Mouse (Mus musculus): ENCODE measurements at regions not wholly inside any gene's neighbourhood (a gene's known extent, or its start where the extent isn't known, plus 50 kb on each side); places are given as distances from the start of the nearest gene placed in this dataset.

DNA sequence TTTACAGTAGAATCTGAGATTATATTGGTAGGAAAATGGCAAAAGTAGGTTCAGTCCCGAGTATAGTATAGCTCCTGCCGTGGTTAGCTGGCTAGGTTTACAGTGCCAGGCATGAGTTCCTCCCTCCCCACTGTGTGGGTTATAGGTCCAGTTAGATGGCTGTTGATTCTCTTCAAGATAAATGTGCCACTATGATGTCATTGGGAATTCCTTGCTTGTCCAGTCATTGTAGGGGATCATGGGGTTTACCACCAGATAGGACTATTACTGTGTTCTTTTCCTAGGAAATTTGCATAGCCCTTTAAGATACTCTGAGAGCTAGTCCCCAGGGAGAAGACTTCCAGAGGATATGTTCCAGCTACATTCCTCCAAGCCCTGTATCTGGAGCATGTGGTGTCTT, 119.2 kb upstream of the Itga4 start:
- ChIA-PET POLR2A (no interaction called here), CTCF (no interaction called here)
- TF ChIP-seq CTCF (IDR thresholded peaks at IDR 0.05) = no peak
- peaks cover 10% of the 10 kb centered on the region for H3K27me3 ChIP-seq
- DNase-seq (ENCODE audit: low read depth, low spot score) = no peak
- no peak for ATAC-seq
- in situ Hi-C loops (cut with MboI; ENCODE audit: low pct_unique_long_range_greater_than_20kb) = no loop called here

DNA sequence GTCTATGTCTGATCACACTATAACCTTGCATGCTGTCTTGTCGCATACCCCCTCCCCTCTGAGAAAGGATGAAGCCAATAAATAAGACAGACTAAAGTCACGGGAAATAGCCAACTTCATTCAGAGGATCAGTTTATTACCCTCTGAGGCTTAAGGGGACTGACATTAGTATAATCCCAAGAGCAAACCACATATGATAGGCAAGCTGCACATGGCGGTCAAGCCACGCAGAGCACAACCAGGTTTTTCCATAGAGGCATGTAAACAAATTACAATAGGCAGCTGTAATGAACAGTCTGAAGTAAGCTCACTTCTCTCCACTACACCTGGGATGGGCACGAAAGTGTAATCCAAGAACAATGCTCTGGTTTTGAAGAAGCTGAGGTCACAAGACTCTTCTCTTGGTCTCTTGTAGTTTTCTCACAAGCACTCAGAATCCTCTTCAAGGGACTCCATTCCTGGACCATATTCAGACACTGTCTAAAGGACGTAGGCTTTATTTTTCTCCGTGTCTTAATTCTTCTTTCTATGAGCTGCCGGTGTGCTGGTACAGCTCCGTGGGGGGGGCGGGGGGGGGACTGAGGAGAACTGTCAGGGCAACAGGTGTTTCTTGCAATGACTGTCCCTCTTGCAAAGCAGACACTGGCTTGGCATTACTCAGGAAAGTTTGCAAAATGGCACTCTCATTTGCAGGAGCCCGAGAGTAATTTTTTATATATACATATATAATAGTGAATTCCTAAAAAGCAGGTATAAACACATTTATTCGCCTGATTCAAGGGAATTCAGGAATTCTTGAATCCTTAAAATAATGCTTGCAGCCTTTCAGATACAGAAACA, 118.4 kb upstream of the Itga4 start:
- in situ Hi-C loops (cut with MboI; ENCODE audit: low pct_unique_long_range_greater_than_20kb) = no loop called here
- H3K27me3 ChIP-seq = peaks cover 10% of the 10 kb centered on the region
- ChIA-PET CTCF (interaction anchor here (0.6 kb wide), 1 partner anchor 49 kb away, joined by 3 read pairs; no protein-coding TSS in a partner anchor), POLR2A (no interaction called here)
- TF ChIP-seq CTCF (IDR thresholded peaks at IDR 0.05) = no peak
- no peak for DNase-seq (ENCODE audit: low read depth, low spot score)
- no peak for ATAC-seq

GRCm38 (mm10) chr2:79137694-79138171, 117.5 kb upstream of the Itga4 start:
- H3K27me3 ChIP-seq = peaks cover 10% of the 10 kb centered on the region
- ATAC-seq (no peak), DNase-seq (ENCODE audit: low read depth, low spot score) (no peak)
- ChIA-PET POLR2A (no interaction called here), CTCF (interaction anchor here (0.6 kb wide), 1 partner anchor 50 kb away, joined by 3 read pairs; no protein-coding TSS in a partner anchor)
- no peak for TF ChIP-seq CTCF (IDR thresholded peaks at IDR 0.05)
- in situ Hi-C loops (cut with MboI; ENCODE audit: low pct_unique_long_range_greater_than_20kb) = no loop called here

DNA sequence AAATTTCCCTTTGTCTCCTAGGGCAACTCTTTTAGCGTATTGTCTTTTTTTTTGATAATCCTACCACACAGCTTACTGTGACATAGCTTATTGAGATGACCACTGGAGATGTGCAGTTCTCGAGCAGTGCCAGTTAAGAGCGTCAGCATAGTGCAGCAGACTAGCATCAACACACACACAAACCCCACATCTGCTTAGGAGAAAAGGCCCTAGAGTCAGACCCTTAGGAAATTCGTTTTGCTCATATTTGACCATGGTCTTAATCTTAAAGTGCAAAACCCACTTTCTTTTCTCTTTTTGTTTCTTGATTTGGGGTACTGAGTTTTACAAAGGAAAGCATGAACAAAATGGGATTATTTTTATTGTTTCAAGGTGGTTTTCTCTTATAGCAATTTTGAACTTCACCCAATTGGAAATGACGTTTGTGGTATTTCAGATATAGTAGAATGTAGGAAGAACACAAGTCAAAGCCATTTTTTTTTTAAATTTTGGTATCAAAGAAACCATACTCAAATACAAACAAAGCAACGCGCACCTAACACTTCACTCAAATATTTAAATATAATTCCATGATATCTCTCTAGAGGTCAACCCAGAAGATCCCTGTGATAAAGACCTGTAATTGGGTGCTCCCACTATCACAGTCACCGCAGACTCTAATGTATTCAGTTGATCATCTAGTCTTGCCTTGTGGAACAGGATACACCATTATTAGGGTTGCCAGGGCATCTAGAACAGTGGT, 116.7 kb upstream of the Itga4 start:
- POLR2A ChIA-PET = no interaction called here
- ATAC-seq (no peak), DNase-seq (ENCODE audit: low read depth, low spot score) (no peak)
- in situ Hi-C loops (cut with MboI; ENCODE audit: low pct_unique_long_range_greater_than_20kb) = no loop called here
- TF ChIP-seq CTCF (IDR thresholded peaks at IDR 0.05) = no peak
- CTCF ChIA-PET = no interaction called here
- peaks cover 10% of the 10 kb centered on the region for H3K27me3 ChIP-seq

GRCm38 (mm10) chr2:79141961-79142360, 113.3 kb upstream of the Itga4 start:
- DNase-seq (ENCODE audit: low read depth, low spot score) (no peak), ATAC-seq (no peak)
- CTCF ChIA-PET = no interaction called here
- TF ChIP-seq CTCF (IDR thresholded peaks at IDR 0.05) = no peak
- peaks cover 10% of the 10 kb centered on the region for H3K27me3 ChIP-seq
- in situ Hi-C loops (cut with MboI; ENCODE audit: low pct_unique_long_range_greater_than_20kb) = no loop called here
- POLR2A ChIA-PET = no interaction called here

DNA sequence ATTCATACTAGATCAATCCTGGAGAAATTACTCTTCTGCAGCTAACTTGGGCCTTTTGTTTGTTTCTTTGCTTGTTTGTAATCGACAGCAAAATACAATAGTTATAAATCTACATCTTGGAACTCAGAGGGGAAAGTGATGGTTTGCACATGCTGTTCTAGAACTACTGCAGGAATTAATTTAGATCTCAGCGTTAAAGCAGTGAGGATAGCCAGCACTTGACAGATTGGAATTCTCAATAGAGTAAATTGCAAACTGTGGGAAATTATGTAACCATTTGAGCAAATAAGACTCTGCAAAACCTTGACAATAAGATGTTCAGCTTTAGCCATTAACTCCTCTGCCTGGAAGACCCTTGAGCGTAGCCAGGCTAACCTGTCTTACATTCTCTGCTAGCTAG, 112.0 kb upstream of the Itga4 start:
- no peak for ATAC-seq
- in situ Hi-C loops (cut with MboI; ENCODE audit: low pct_unique_long_range_greater_than_20kb) = no loop called here
- no peak for DNase-seq (ENCODE audit: low read depth, low spot score)
- TF ChIP-seq CTCF (IDR thresholded peaks at IDR 0.05) = no peak
- ChIA-PET POLR2A (no interaction called here), CTCF (interaction anchor here (1.6 kb wide), 1 partner anchor 10 kb away, joined by 4 read pairs; no protein-coding TSS in a partner anchor)
- peaks cover 10% of the 10 kb centered on the region for H3K27me3 ChIP-seq

- no peak for TF ChIP-seq CTCF (IDR thresholded peaks at IDR 0.05)
- POLR2A ChIA-PET = no interaction called here
- no peak for ATAC-seq
- H3K27me3 ChIP-seq = no peaks in the 10 kb centered on the region
- no peak for DNase-seq (ENCODE audit: low read depth, low spot score)
- CTCF ChIA-PET = no interaction called here
- in situ Hi-C loops (cut with MboI; ENCODE audit: low pct_unique_long_range_greater_than_20kb) = no loop called here
These were observed 109.3 kb upstream of the Itga4 start for GRCm38 (mm10) chr2:79145897-79146296.

- POLR2A ChIA-PET = no interaction called here
- no peak for TF ChIP-seq CTCF (IDR thresholded peaks at IDR 0.05)
- in situ Hi-C loops (cut with MboI; ENCODE audit: low pct_unique_long_range_greater_than_20kb) = no loop called here
- CTCF ChIA-PET = no interaction called here
- ATAC-seq (no peak), DNase-seq (ENCODE audit: low read depth, low spot score) (no peak)
- H3K27me3 ChIP-seq = no peaks in the 10 kb centered on the region
These were observed 108.7 kb upstream of the Itga4 start for GRCm38 (mm10) chr2:79146563-79146962.

- DNase-seq (ENCODE audit: low read depth, low spot score) (no peak), ATAC-seq (no peak)
- in situ Hi-C loops (cut with MboI; ENCODE audit: low pct_unique_long_range_greater_than_20kb) = no loop called here
- ChIA-PET POLR2A (no interaction called here), CTCF (no interaction called here)
- H3K27me3 ChIP-seq = no peaks in the 10 kb centered on the region
- no peak for TF ChIP-seq CTCF (IDR thresholded peaks at IDR 0.05)
These were observed 106.1 kb upstream of the Itga4 start for GRCm38 (mm10) chr2:79149012-79149698.

DNA sequence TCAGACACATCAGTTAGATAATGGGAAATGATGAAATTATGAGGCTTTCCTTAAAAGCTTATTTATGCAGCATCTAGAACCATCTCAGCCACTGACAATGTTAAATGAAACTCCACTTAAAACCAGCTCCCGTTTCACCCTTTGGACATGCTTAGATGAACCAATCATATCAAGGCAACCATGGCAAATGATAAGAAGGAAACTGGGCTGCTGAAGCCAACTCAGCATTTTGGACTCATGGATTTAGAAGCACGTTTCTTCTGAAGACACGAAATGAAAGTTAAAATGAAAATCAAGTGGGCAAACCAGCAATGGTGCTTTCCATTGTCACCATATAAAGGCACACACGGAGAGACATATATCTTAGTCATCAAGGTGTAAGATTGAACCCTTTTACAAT, 103.6 kb upstream of the Itga4 start:
- POLR2A ChIA-PET = no interaction called here
- no peak for ATAC-seq
- no peak for DNase-seq (ENCODE audit: low read depth, low spot score)
- in situ Hi-C loops (cut with MboI; ENCODE audit: low pct_unique_long_range_greater_than_20kb) = no loop called here
- CTCF ChIA-PET = no interaction called here
- no peaks in the 10 kb centered on the region for H3K27me3 ChIP-seq
- no peak for TF ChIP-seq CTCF (IDR thresholded peaks at IDR 0.05)

Data from Patski (cell line).